Mouse (Mus musculus) limb, embryonic 15.5 days (tissue): Measurements from ENCODE around the gene Tmem11. TPM values are rescaled to one million over a fixed set of nuclear protein-coding genes. Genes with fewer than 3 reads are reported as not detected.
A peak's percentile ranks its signal among the peaks of the same experiment; 100 is the strongest.
"Not testable (repeated sequence)": the region's sequence is repeated elsewhere in the genome, so short reads cannot be mapped to it uniquely, and the experiment has no call there.

Experiments
- ATAC-seq: fragments of 200-750 bp; cut with Nextera tagmentation; 2 replicates; pipeline ENCODE4 v1.8.0; 2017; ENCODE audit warnings: low read depth, moderate TSS enrichment; ENCODE audit not compliant: insufficient number of reproducible peaks, low FRiP score, low TSS enrichment
- H3K27ac ChIP-seq: fragments of 300-500 bp; sonication (generic); 2 replicates; pipeline ENCODE4 v1.5.1; 2015; ENCODE audit warnings: moderate library complexity, mild to moderate bottlenecking, inconsistent platforms
- H3K27me3 ChIP-seq: fragments of 300-500 bp; sonication (generic); 2 replicates; pipeline ENCODE4 v1.6.1; 2015; ENCODE audit warnings: inconsistent platforms
- H3K36me3 ChIP-seq: fragments of 300-500 bp; sonication (generic); 2 replicates; pipeline ENCODE4 v1.6.1; 2015; ENCODE audit warnings: inconsistent platforms
- H3K4me1 ChIP-seq: fragments of 300-500 bp; sonication (generic); 2 replicates; pipeline ENCODE4 v1.6.1; 2015; ENCODE audit warnings: inconsistent platforms
- H3K4me2 ChIP-seq: fragments of 300-500 bp; sonication (generic); 2 replicates; pipeline ENCODE4 v1.6.1; 2015; ENCODE audit warnings: mild to moderate bottlenecking, inconsistent platforms
- H3K4me3 ChIP-seq: fragments of 300-500 bp; sonication (generic); 2 replicates; pipeline ENCODE4 v1.5.1; 2015; ENCODE audit warnings: mild to moderate bottlenecking, inconsistent platforms
- H3K9ac ChIP-seq: fragments of 300-500 bp; sonication (generic); 2 replicates; pipeline ENCODE4 v1.6.1; 2015; ENCODE audit warnings: inconsistent platforms
- H3K9me3 ChIP-seq: fragments of 300-500 bp; sonication (generic); 2 replicates; pipeline ENCODE4 v1.6.1; 2016; ENCODE audit warnings: inconsistent platforms
- WGBS: fragments of 180-500 bp; shearing (Covaris S2); methylation state at CpG from one replicate; pipeline ENCODE4 v1.1.7; 2015; 5-methylcytosine and 5-hydroxymethylcytosine counted together
- polyA plus RNA-seq: library from polyadenylated mRNA; unstranded; fragments of >200 nt; fragmentation: Nextera tagmentation; extraction: Ambion mirVana; gene quantifications from 2 replicates; pipeline ENCODE4 v1.2.1, GENCODE M21; 2015

Tmem11 gene
- polyA plus RNA-seq, 1 experiment from 2014 or later = 61.5 TPM

- Histone ChIP-seq H3K36me3 (peaks cover 3% of the 10 kb centered on the region; the same call in 1 of the 2 replicates), H3K9me3 (no peaks in the 10 kb centered on the region), H3K4me1 (peaks cover 24% of the 10 kb centered on the region), H3K27ac (no peak overlapping the region), H3K9ac (no peak overlapping the region), H3K4me2 (no peak overlapping the region), H3K27me3 (no peaks in the 10 kb centered on the region), H3K4me3 (no peak overlapping the region)
- no peak for ATAC-seq
- 84% methylated on average over 4 of the region's 4 CpGs for WGBS
Measured at GRCm38 (mm10) chr11:60880559-60880958, 1.5 kb upstream of the Tmem11 start.

- peaks cover 8% of the 10 kb centered on the region; the same call in 1 of the 2 replicates for H3K36me3 ChIP-seq
- peak overlapping the region; percentile 62 for H3K4me2 ChIP-seq
- peak overlapping the region; percentile 73; the same call in 1 of the 2 replicates for H3K9ac ChIP-seq
- peak overlapping the region; percentile 98 for H3K27ac ChIP-seq
- H3K4me3 ChIP-seq = peak overlapping the region; percentile 97
- H3K4me1 ChIP-seq = peaks cover 35% of the 10 kb centered on the region
- WGBS = 1% methylated on average over 11 of the region's 11 CpGs
- no peaks in the 10 kb centered on the region for H3K27me3 ChIP-seq
- ATAC-seq = no peak
- no peaks in the 10 kb centered on the region for H3K9me3 ChIP-seq
Measured at GRCm38 (mm10) chr11:60879423-60879822, 351 bp upstream of the Tmem11 start.

- Histone ChIP-seq H3K4me3 (peak overlapping the region; percentile 97), H3K9me3 (no peaks in the 10 kb centered on the region), H3K36me3 (peaks cover 12% of the 10 kb centered on the region), H3K4me1 (peaks cover 39% of the 10 kb centered on the region), H3K4me2 (peak overlapping the region; percentile 49), H3K9ac (peak overlapping the region; percentile 89), H3K27me3 (no peaks in the 10 kb centered on the region), H3K27ac (peak overlapping the region; percentile 98)
- peak; percentile 74 for ATAC-seq
- WGBS = under 1% methylated on average over 52 of the region's 52 CpGs
Measured at GRCm38 (mm10) chr11:60878056-60878612, 938 bp downstream of the Tmem11 start.

GRCm38 (mm10) chr11:60873101-60873500 lies 6.0 kb downstream of the Tmem11 start:
- Histone ChIP-seq H3K4me1 (peaks cover 35% of the 10 kb centered on the region), H3K27me3 (no peaks in the 10 kb centered on the region), H3K9ac (no peak overlapping the region), H3K27ac (no peak overlapping the region), H3K4me3 (no peak overlapping the region), H3K36me3 (peaks cover 22% of the 10 kb centered on the region), H3K9me3 (no peaks in the 10 kb centered on the region), H3K4me2 (no peak overlapping the region)
- ATAC-seq = no peak
- 85% methylated on average over 6 of the region's 6 CpGs for WGBS

GRCm38 (mm10) chr11:60871409-60871808 lies 7.7 kb downstream of the Tmem11 start:
- WGBS = 63% methylated on average over 4 of the region's 4 CpGs
- H3K9ac ChIP-seq = no peak overlapping the region
- no peak overlapping the region for H3K27ac ChIP-seq
- peaks cover 28% of the 10 kb centered on the region for H3K4me1 ChIP-seq
- no peak overlapping the region for H3K4me3 ChIP-seq
- H3K36me3 ChIP-seq = peaks cover 22% of the 10 kb centered on the region
- ATAC-seq = no peak
- H3K27me3 ChIP-seq = no peaks in the 10 kb centered on the region
- H3K9me3 ChIP-seq = no peaks in the 10 kb centered on the region
- no peak overlapping the region for H3K4me2 ChIP-seq

- not testable (repeated sequence) for H3K9me3 ChIP-seq, H3K27ac ChIP-seq, H3K4me2 ChIP-seq, H3K9ac ChIP-seq, H3K4me3 ChIP-seq, H3K27me3 ChIP-seq, ATAC-seq
- peaks cover 25% of the 10 kb centered on the region for H3K36me3 ChIP-seq
- peaks cover 22% of the 10 kb centered on the region for H3K4me1 ChIP-seq
- 92% methylated on average over 6 of the region's 6 CpGs for WGBS
Measured at GRCm38 (mm10) chr11:60869471-60869870, 9.6 kb downstream of the Tmem11 start.

- no peak for ATAC-seq
- H3K27ac ChIP-seq = no peak overlapping the region
Measured at GRCm38 (mm10) chr11:60867904-60868303, 11.2 kb downstream of the Tmem11 start.

GRCm38 (mm10) chr11:60867456-60867855 lies 11.6 kb downstream of the Tmem11 start:
- Histone ChIP-seq H3K27ac (no peak overlapping the region), H3K9me3 (no peaks in the 10 kb centered on the region), H3K4me3 (no peak overlapping the region), H3K9ac (no peak overlapping the region), H3K4me1 (peaks cover 17% of the 10 kb centered on the region), H3K4me2 (no peak overlapping the region), H3K36me3 (peaks cover 35% of the 10 kb centered on the region), H3K27me3 (no peaks in the 10 kb centered on the region)
- ATAC-seq = no peak
- WGBS = 85% methylated on average over 3 of the region's 3 CpGs

More at GRCm38 (mm10) chr11:60867904-60868303, 11.2 kb downstream of the Tmem11 start:
- 74% methylated on average over 8 of the region's 8 CpGs for WGBS
- peaks cover 20% of the 10 kb centered on the region for H3K4me1 ChIP-seq
- no peak overlapping the region for H3K4me2 ChIP-seq
- peaks cover 35% of the 10 kb centered on the region for H3K36me3 ChIP-seq
- no peaks in the 10 kb centered on the region for H3K9me3 ChIP-seq
- no peak overlapping the region for H3K4me3 ChIP-seq
- no peak overlapping the region for H3K9ac ChIP-seq
- no peaks in the 10 kb centered on the region for H3K27me3 ChIP-seq

- no peak overlapping the region for H3K27ac ChIP-seq
- no peaks in the 10 kb centered on the region for H3K9me3 ChIP-seq
- H3K4me3 ChIP-seq = no peak overlapping the region
- no peak for ATAC-seq
- H3K4me2 ChIP-seq = no peak overlapping the region
- H3K27me3 ChIP-seq = no peaks in the 10 kb centered on the region
- H3K4me1 ChIP-seq = peaks cover 17% of the 10 kb centered on the region
- WGBS = 60% methylated on average over 2 of the region's 2 CpGs
- peaks cover 47% of the 10 kb centered on the region for H3K36me3 ChIP-seq
- H3K9ac ChIP-seq = no peak overlapping the region
Measured at GRCm38 (mm10) chr11:60866021-60866420, 13.1 kb downstream of the Tmem11 start.

- 86% methylated on average over 14 of the region's 14 CpGs for whole genome bisulfite sequencing
- Histone ChIP-seq H3K36me3 (peaks cover 56% of the 10 kb centered on the region), H3K4me2 (no peak overlapping the region), H3K4me1 (peaks cover 17% of the 10 kb centered on the region), H3K9me3 (no peaks in the 10 kb centered on the region), H3K9ac (no peak overlapping the region), H3K27me3 (no peaks in the 10 kb centered on the region), H3K4me3 (no peak overlapping the region), H3K27ac (no peak overlapping the region)
- no peak for ATAC-seq
Measured at GRCm38 (mm10) chr11:60864916-60865315, 14.2 kb downstream of the Tmem11 start.

- H3K27me3 ChIP-seq = no peaks in the 10 kb centered on the region
- H3K9me3 ChIP-seq = no peaks in the 10 kb centered on the region
- ATAC-seq = no peak
- 83% methylated on average over 2 of the region's 2 CpGs for WGBS
- peaks cover 17% of the 10 kb centered on the region for H3K4me1 ChIP-seq
- no peak overlapping the region for H3K27ac ChIP-seq
- no peak overlapping the region for H3K4me3 ChIP-seq
- no peak overlapping the region for H3K9ac ChIP-seq
- no peak overlapping the region for H3K4me2 ChIP-seq
- H3K36me3 ChIP-seq = peaks cover 60% of the 10 kb centered on the region
Measured at GRCm38 (mm10) chr11:60864166-60864565, 14.9 kb downstream of the Tmem11 start.

GRCm38 (mm10) chr11:60863196-60863595 lies 15.9 kb downstream of the Tmem11 start:
- WGBS = 78% methylated on average over 4 of the region's 4 CpGs
- no peak overlapping the region for H3K27ac ChIP-seq
- peaks cover 63% of the 10 kb centered on the region for H3K36me3 ChIP-seq
- no peak overlapping the region for H3K4me3 ChIP-seq
- H3K4me2 ChIP-seq = no peak overlapping the region
- no peaks in the 10 kb centered on the region for H3K9me3 ChIP-seq
- H3K27me3 ChIP-seq = no peaks in the 10 kb centered on the region
- peaks cover 17% of the 10 kb centered on the region for H3K4me1 ChIP-seq
- ATAC-seq = no peak
- no peak overlapping the region for H3K9ac ChIP-seq

GRCm38 (mm10) chr11:60861993-60862392 lies 17.1 kb downstream of the Tmem11 start:
- WGBS = 86% methylated on average over 3 of the region's 3 CpGs
- Histone ChIP-seq H3K36me3 (peaks cover 72% of the 10 kb centered on the region), H3K9ac (no peak overlapping the region), H3K4me3 (no peak overlapping the region), H3K27ac (no peak overlapping the region), H3K9me3 (no peaks in the 10 kb centered on the region), H3K4me1 (peaks cover 17% of the 10 kb centered on the region), H3K4me2 (no peak overlapping the region), H3K27me3 (no peaks in the 10 kb centered on the region)
- ATAC-seq = no peak
